Mouse (Mus musculus) layer of hippocampus, postnatal 36 days (tissue): ENCODE data around the gene Ppme1. TPM values are rescaled to one million over a fixed set of nuclear protein-coding genes. Genes with fewer than 3 reads are reported as not detected.

Experiments used
- DNase-seq, 2 experiments: peaks; one replicate each; pipeline ENCODE4 v3.0.0; 2022
- total RNA-seq, 2 experiments: library from RNA; stranded (reverse); gene quantifications; 2 replicates each; pipeline ENCODE4 v1.2.3; 2021

Gene Ppme1
- total RNA-seq, result 100 to 1,000 TPM; 141 to 158 TPM

- peak; percentile 97 to 98 for DNase-seq
These were observed at the start of gene Ppme1, which contains the start of gene C2cd3 for GRCm38 (mm10) chr7:100371495-100372451. Gene Ppme1 (minus strand): TSS chr7:100372307. Gene C2cd3 (plus strand): TSS chr7:100372233.

- no peak for DNase-seq
These were observed 36.6 kb upstream of the Ppme1 start for GRCm38 (mm10) chr7:100408684-100409083.

GRCm38 (mm10) chr7:100407677-100408076, 35.6 kb upstream of the Ppme1 start:
- DNase-seq, result no peak

GRCm38 (mm10) chr7:100402715-100403114, 30.6 kb upstream of the Ppme1 start:
- DNase-seq, result no peak

GRCm38 (mm10) chr7:100400899-100401539, 28.9 kb upstream of the Ppme1 start:
- DNase-seq, result no peak

GRCm38 (mm10) chr7:100399231-100399913, 27.3 kb upstream of the Ppme1 start:
- no peak for DNase-seq

- no peak for DNase-seq
These were observed 20.2 kb upstream of the Ppme1 start for GRCm38 (mm10) chr7:100392265-100392664.

GRCm38 (mm10) chr7:100390166-100390565, 18.1 kb upstream of the Ppme1 start:
- DNase-seq, result no peak

GRCm38 (mm10) chr7:100388174-100388573, 16.1 kb upstream of the Ppme1 start:
- DNase-seq, result no peak

GRCm38 (mm10) chr7:100383207-100383606, 11.1 kb upstream of the Ppme1 start:
- no peak for DNase-seq

- DNase-seq, result no peak
These were observed 9.1 kb upstream of the Ppme1 start for GRCm38 (mm10) chr7:100381161-100381560.

- DNase-seq, result no peak
These were observed 6.2 kb upstream of the Ppme1 start for GRCm38 (mm10) chr7:100378257-100378656.

GRCm38 (mm10) chr7:100372452-100372980, 409 bp upstream of the Ppme1 start:
- no peak for DNase-seq

- no peak for DNase-seq
These were observed 7.2 kb downstream of the Ppme1 start for GRCm38 (mm10) chr7:100364888-100365287.

GRCm38 (mm10) chr7:100363162-100363561, 8.9 kb downstream of the Ppme1 start:
- DNase-seq, result no peak

GRCm38 (mm10) chr7:100357856-100358255, 14.3 kb downstream of the Ppme1 start:
- no peak for DNase-seq

- no peak for DNase-seq
These were observed 15.3 kb downstream of the Ppme1 start for GRCm38 (mm10) chr7:100356768-100357167.

GRCm38 (mm10) chr7:100356324-100356723, 15.8 kb downstream of the Ppme1 start:
- DNase-seq, result no peak

GRCm38 (mm10) chr7:100354984-100355383, 17.1 kb downstream of the Ppme1 start:
- no peak for DNase-seq

- no peak for DNase-seq
These were observed 36.2 kb downstream of the Ppme1 start for GRCm38 (mm10) chr7:100335921-100336320.

GRCm38 (mm10) chr7:100331269-100331668, 40.8 kb downstream of the Ppme1 start:
- no peak for DNase-seq

GRCm38 (mm10) chr7:100328636-100329035, 43.5 kb downstream of the Ppme1 start:
- no peak for DNase-seq

GRCm38 (mm10) chr7:100327514-100327913, 44.6 kb downstream of the Ppme1 start:
- no peak for DNase-seq
